In the genomic region with DNA sequence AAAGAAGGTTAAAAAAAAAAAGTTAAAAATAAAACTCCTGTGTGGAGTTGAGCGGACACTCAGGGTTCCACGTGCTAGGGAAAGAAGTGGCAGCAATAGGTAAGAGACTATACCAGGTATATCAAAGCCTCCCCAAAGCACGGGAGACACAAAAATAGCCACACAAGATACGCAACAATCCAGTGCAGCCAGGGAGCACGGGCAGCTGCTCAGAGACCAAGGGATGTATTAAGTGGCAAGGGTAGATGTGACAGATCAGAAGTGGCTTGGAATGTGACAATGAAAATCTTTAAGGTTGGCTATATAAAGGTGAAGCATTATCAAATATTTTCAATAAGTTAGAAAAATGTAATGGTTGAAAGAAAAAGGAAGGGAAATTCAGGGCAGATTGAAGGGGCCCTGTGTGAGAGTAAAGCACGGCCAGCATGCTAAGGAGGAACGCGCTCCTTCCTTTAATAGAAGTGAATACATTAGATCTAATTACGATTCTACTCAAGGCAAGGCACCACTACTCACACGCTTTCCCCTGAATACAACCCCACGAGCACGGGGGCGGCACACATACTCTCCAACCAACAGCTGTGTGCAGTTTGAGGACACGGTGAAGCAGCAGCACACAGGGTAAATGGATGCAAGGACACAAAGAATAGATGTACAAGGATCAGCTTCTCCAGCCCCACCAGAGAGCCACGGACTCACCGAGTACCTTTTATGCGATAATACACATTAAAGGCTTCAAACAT, we compare ENCODE assay signal across 10 mouse cellular contexts. TPM values are rescaled to one million over a fixed set of nuclear protein-coding genes. Genes with fewer than 3 reads are reported as not detected.
DNase-seq lines count a peak whose midpoint lies in the region; ATAC-seq lines count a peak whose summit lies in the region.
"Had no signal": no experiment of that assay in that cellular context is flagged by ENCODE, and none has a peak within 500 bp of the region (broad histone marks: within the 10 kb centered on the region; RNA-seq: fewer than 3 reads in every experiment).

No protein-coding gene starts in this region.

- H3K9me3 ChIP-seq in forebrain, embryonic 13.5 days (replicated peaks), result no peaks in the 10 kb centered on the region
- H3K9me3 ChIP-seq in neural tube, embryonic 12.5 days, result no peaks in the 10 kb centered on the region
- no peaks in the 10 kb centered on the region for H3K9me3 ChIP-seq in kidney, embryonic 14.5 days (ENCODE audit: control insufficient read depth, low read length)

- H3K9ac ChIP-seq in forebrain, embryonic 13.5 days, result no peak overlapping the region
- no peak overlapping the region for H3K9ac ChIP-seq in neural tube, embryonic 12.5 days
- H3K9ac ChIP-seq in kidney, embryonic 14.5 days (ENCODE audit: low read depth, low read length), result no peak overlapping the region

- no peak overlapping the region for H3K4me3 ChIP-seq in forebrain, embryonic 13.5 days
- no peak overlapping the region for H3K4me3 ChIP-seq in neural tube, embryonic 12.5 days
- no peak overlapping the region for H3K4me3 ChIP-seq in kidney, embryonic 14.5 days (ENCODE audit: low read length)

- ATAC-seq in forebrain, embryonic 13.5 days, result peak; percentile 92
- ATAC-seq in neural tube, embryonic 12.5 days (ENCODE audit: low FRiP score, low read depth), result peak; percentile 94
- no peak for ATAC-seq in kidney, embryonic 14.5 days (ENCODE audit: low FRiP score, low TSS enrichment)

- no peaks in the 10 kb centered on the region for H3K27me3 ChIP-seq in forebrain, embryonic 13.5 days
- H3K27me3 ChIP-seq in neural tube, embryonic 12.5 days (replicated peaks), result no peaks in the 10 kb centered on the region
- H3K27me3 ChIP-seq in kidney, embryonic 14.5 days (ENCODE audit: control insufficient read depth, insufficient read depth, low read length), result no peaks in the 10 kb centered on the region
- H3K27me3 ChIP-seq: CH12.LX had no signal

- peaks cover 14% of the 10 kb centered on the region; the same call in 1 of the 2 replicates for H3K36me3 ChIP-seq in forebrain, embryonic 13.5 days (ENCODE audit: poor library complexity, severe bottlenecking)
- 0 out of 2 replicates have a peak, but pooled peaks cover 3% of the 10 kb centered on the region for H3K36me3 ChIP-seq in neural tube, embryonic 12.5 days
- H3K36me3 ChIP-seq in kidney, embryonic 14.5 days (ENCODE audit: control insufficient read depth, insufficient read depth, low read length), result no peaks in the 10 kb centered on the region

- DNase-seq in frontal cortex, postnatal 14 days (ENCODE audit: low spot score in 2 of 2), result peak; percentile 46 to 70
- DNase-seq in left cerebral cortex, adult 18-20 months (ENCODE audit: low spot score in 2 of 2), result peak; percentile 25 to 72
- DNase-seq in ovary, adult 18-20 months (ENCODE audit: low spot score), result no peak
- DNase-seq in urinary bladder, postnatal 36 days (ENCODE audit: low spot score in 2 of 2), result no peak
- DNase-seq in urinary bladder, adult 2 months (ENCODE audit: low spot score), result no peak
- DNase-seq: thymus, adult 2 months had no signal

- H3K4me1 ChIP-seq in forebrain, embryonic 13.5 days, result peaks cover 8% of the 10 kb centered on the region; the same call in 1 of the 2 replicates
- H3K4me1 ChIP-seq in neural tube, embryonic 12.5 days, result no peaks in the 10 kb centered on the region
- H3K4me1 ChIP-seq in kidney, embryonic 14.5 days (ENCODE audit: control insufficient read depth, insufficient read depth, low read length), result no peaks in the 10 kb centered on the region

- peak overlapping the region; percentile 61 for H3K27ac ChIP-seq in forebrain, embryonic 13.5 days
- no peak overlapping the region for H3K27ac ChIP-seq in neural tube, embryonic 12.5 days
- H3K27ac ChIP-seq in kidney, embryonic 14.5 days (ENCODE audit: low read depth, low read length), result no peak overlapping the region

- H3K4me2 ChIP-seq in forebrain, embryonic 13.5 days, result peak overlapping the region; percentile 30
- H3K4me2 ChIP-seq in neural tube, embryonic 12.5 days (replicated peaks), result no peak overlapping the region
- no peak overlapping the region for H3K4me2 ChIP-seq in kidney, embryonic 14.5 days (replicated peaks; ENCODE audit: low read depth, low read length)

- WGBS in forebrain, embryonic 13.5 days, result 46% methylated on average over 17 of the region's 17 CpGs
- WGBS in neural tube, embryonic 12.5 days, result 68% methylated on average over 17 of the region's 17 CpGs
- 83% methylated on average over 17 of the region's 17 CpGs for WGBS in kidney, embryonic 14.5 days

RNA-seq across cellular contexts. Expression of gene Ccdc59, which starts 52.0 kb away (rescaled TPM):
- 53.4 and 60.1 TPM in 2 replicates for polyA plus RNA-seq in forebrain, embryonic 13.5 days (2015; fragmentation: Nextera tagmentation; extraction: Ambion mirVana)
- 10 to 100 TPM; 17.6 to 18.8 TPM for total RNA-seq in left cerebral cortex, adult 18-20 months (2021)
- polyA plus RNA-seq in neural tube, embryonic 12.5 days (2016; fragmentation: Nextera tagmentation; extraction: Ambion mirVana), result 46.8 and 50.5 TPM in 2 replicates
- polyA plus RNA-seq in urinary bladder, adult 2 months (2012; rRNA removed), result 21.6 and 25.5 TPM in 2 replicates
- polyA plus RNA-seq in kidney, embryonic 14.5 days (2014; fragmentation: Nextera tagmentation; extraction: Ambion mirVana), result 62.9 and 64.4 TPM in 2 replicates

RNA-seq across cellular contexts. Expression of gene Mettl25, which starts 52.3 kb away (rescaled TPM):
- polyA plus RNA-seq in forebrain, embryonic 13.5 days (2015; fragmentation: Nextera tagmentation; extraction: Ambion mirVana), result 12.4 and 12.8 TPM in 2 replicates
- total RNA-seq in left cerebral cortex, adult 18-20 months (2021), result 1 to 10 TPM; 7.8 to 9.3 TPM
- polyA plus RNA-seq in neural tube, embryonic 12.5 days (2016; fragmentation: Nextera tagmentation; extraction: Ambion mirVana), result 12.6 and 13.1 TPM in 2 replicates
- 5.5 and 6.4 TPM in 2 replicates for polyA plus RNA-seq in urinary bladder, adult 2 months (2012; rRNA removed)
- 16.3 and 16.4 TPM in 2 replicates for polyA plus RNA-seq in kidney, embryonic 14.5 days (2014; fragmentation: Nextera tagmentation; extraction: Ambion mirVana)

Comparison
In these comparisons a context has a peak if more than half of its experiments do, and no peak if none do; other contexts are left out.
1. DNase-seq: peak in frontal cortex, postnatal 14 days (2 of 2) and left cerebral cortex, adult 18-20 months (2 of 2); none in ovary, adult 18-20 months (single experiment), urinary bladder, postnatal 36 days (0 of 2) and urinary bladder, adult 2 months (single experiment).